Mouse (Mus musculus) heart, postnatal 14 days (tissue): Measurements from ENCODE around the gene Tcerg1l. TPM values are rescaled to one million over a fixed set of nuclear protein-coding genes. Genes with fewer than 3 reads are reported as not detected.
A peak's percentile ranks its signal among the peaks of the same experiment; 100 is the strongest.

Experiments
- DNase-seq, 2 experiments: peaks; one replicate each; pipeline ENCODE4 v3.0.0; 2021 to 2022
- intact Hi-C: fragments of 180-260 bp; cut with DNase I; formaldehyde crosslinking; loops from one replicate; pipeline ENCODE4 v1.15.1; 2025
- total RNA-seq, 2 experiments: library from RNA; stranded (reverse); gene quantifications; 2 replicates each; pipeline ENCODE4 v1.2.3; 2021

Tcerg1l gene
- total RNA-seq, 2 experiments from 2014 or later = not detected

GRCm38 (mm10) chr7:138242229-138242628 lies 155.3 kb downstream of the Tcerg1l start:
- no peak for DNase-seq
- intact Hi-C loops = no loop called here

GRCm38 (mm10) chr7:138237708-138238225 lies 159.8 kb downstream of the Tcerg1l start:
- DNase-seq = no peak
- intact Hi-C loops = no loop called here

DNA sequence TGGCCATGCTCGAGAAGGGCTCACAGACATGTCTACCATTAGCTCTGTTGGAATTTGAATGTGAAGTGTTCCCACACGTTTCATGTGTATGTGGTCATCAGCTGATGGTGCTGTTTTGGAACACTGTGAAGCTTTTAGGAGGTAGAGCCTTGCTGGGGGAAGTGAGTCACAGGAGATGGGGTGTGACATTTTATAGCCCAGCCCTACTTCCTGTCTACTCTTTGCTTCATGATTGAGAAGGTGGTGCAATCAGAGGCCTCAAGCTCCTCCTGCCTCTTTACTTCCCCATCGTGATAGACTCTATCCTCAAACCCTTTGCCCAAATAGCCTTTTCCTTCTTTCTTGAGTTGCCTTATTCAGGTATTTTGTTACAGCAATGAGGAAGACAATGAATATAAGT lies 173.3 kb downstream of the Tcerg1l start:
- no peak for DNase-seq

DNA sequence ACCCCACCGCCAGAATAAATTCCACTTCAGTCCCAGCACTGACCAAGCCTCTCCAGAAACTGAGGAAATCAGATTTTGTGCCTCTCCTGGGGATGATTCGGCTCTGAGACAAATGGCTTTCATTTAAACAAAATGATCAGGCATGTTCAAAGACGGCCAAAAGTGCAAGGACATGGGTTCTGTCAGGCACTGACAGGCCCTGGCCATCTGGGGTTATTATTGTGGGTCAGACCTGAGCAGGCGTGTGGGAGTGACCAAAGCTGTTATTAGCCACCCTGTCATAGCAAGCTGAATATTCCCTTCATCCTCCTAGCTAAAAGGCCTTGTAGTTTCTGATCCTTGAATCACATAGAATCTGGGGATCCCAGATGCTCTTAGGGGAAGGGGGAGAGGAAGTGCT lies 174.6 kb downstream of the Tcerg1l start:
- intact Hi-C loops = no loop called here
- DNase-seq = no peak

More for the DNA sequence above, 173.3 kb downstream of the Tcerg1l start:
- intact Hi-C loops = no loop called here

GRCm38 (mm10) chr7:138217556-138218098 lies 179.9 kb downstream of the Tcerg1l start:
- DNase-seq = no peak
- intact Hi-C loops = no loop called here

GRCm38 (mm10) chr7:138215177-138215830 lies 182.2 kb downstream of the Tcerg1l start:
- DNase-seq = no peak

GRCm38 (mm10) chr7:138214710-138215109 lies 182.8 kb downstream of the Tcerg1l start:
- intact Hi-C loops = no loop called here
- no peak for DNase-seq

More at GRCm38 (mm10) chr7:138215177-138215830, 182.2 kb downstream of the Tcerg1l start:
- intact Hi-C loops = no loop called here

DNA sequence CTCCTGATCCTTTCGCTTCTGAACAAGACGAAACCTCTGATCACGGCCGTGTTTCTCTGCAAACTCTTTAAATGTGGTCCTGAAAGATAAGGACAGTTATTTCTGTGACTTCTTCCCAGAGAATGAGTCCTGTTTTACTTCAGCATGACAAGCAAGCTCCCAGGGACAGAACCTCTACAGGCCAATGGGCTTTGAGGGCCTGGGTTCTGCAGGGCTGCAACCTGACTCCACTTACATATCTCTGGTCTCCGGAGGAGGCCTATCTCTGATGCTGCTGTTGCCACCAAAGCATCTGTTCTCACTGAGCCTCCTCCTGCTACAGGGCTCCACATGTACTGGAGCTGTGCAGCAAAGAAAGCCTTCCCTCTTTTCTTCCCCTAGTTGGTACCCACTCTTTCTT lies 187.8 kb downstream of the Tcerg1l start:
- DNase-seq = no peak
- intact Hi-C loops = no loop called here

DNA sequence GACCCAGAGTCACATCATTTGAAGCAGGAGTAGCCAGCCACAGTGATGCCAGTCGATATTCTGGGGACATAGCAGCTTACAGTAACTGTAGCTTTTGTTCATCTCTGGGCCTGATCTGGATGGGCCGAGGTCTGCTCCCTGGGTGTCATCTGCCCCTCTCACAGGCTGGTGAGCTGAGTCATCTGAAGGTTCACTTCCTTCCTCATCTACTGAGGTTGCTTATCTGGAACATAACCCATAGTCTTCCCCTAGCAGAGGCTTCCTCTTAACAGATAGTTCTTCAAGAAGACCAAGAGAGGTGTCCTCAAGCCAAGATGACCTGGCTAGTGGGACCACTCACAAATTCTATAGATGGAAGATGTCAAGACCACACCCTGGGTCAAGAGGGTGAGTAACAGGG lies 192.4 kb downstream of the Tcerg1l start:
- intact Hi-C loops = no loop called here
- no peak for DNase-seq

DNA sequence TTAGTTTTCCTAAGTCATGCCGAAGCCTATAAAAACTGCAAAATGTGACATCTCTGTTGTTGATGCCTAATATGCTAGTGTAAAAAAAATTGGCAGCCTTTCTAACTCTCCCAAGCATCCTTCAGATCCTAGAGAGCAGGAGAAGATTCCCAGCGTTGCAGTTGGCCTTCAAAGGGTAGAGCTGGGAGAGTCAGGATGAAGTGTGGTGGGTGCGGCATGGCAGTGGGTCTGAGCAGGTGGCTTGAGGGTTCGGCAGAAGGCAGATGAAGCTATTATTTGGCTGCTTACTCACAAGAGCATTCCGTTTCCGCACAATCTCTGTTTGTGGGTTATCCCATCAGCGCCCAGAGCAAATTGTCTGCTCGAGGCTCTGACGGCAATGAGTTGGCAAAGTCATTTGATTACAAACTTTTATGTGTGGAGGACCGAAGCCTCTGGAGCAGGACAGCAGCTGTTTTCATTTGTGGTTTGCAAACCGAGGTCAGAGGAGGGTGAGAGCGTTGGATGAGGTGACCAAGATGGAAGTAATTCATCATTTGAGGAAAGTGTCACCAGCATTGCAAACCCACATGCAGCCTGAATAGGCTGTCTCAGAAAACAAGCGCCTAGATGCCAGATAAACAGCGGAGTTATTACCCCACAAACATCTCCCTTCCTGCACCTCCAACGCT lies 195.2 kb downstream of the Tcerg1l start:
- DNase-seq = no peak
- intact Hi-C loops = no loop called here

DNA sequence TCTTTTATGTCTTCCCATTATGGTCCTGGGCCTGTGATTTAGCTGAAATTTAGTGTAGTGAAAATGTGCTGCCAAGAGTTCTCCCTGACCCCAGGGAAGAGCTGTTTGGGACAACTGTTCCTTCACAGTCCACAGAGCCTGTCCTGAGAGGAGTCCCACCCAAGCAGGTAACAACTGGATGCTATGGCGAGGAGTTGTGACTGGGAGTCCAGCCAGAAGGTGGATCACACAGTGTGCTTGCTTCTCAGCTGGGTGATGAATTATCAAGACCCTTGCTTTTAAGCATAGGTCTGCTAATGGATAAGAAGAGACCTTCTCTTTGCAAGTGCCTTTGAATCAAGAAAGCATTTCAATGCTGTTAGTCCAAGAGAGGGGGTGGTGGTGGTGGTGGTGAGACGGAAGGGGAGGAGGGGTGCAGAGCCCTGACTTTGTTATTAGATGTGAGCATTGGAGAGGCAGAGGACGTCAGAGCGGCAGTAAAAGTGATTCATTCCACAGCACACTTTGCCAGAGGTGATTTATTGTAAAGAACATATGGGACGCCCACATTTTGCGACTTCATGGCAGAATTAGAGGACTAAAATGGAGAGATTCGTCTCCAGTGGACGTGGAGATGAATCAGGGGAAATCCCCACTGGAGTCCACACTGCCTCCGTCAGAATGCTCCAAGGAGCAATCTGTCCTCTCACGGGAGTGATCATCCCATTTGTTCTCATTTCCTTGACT lies 198.0 kb downstream of the Tcerg1l start:
- no peak for DNase-seq
- intact Hi-C loops = no loop called here

- intact Hi-C loops = no loop called here
- DNase-seq = no peak
Measured at GRCm38 (mm10) chr7:138196139-138196538, 201.4 kb downstream of the Tcerg1l start.

GRCm38 (mm10) chr7:138184197-138184596 lies 213.3 kb downstream of the Tcerg1l start:
- DNase-seq = no peak
- intact Hi-C loops = no loop called here

DNA sequence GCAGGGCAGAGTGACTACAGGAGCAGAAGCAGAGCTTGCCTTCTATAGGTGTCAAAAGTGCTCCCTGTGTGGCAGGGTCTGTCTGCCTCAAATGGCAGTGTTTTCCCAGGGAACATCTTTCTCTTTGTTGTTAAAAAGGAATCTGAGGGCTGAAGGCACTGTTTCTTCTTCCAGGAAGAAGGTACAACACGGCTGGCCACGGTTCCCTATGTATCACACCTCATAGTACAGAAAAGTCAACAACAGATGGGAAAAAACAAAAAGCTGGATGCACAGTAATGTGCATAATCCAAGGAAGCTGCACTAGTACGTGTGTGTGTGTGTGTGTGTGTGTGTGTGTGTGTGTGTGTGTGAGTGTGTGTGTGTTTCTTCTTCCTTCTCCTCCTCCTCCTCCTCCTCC lies 215.3 kb downstream of the Tcerg1l start:
- intact Hi-C loops = no loop called here
- DNase-seq = no peak

- intact Hi-C loops = no loop called here
Measured at GRCm38 (mm10) chr7:138178617-138179016, 218.9 kb downstream of the Tcerg1l start.

DNA sequence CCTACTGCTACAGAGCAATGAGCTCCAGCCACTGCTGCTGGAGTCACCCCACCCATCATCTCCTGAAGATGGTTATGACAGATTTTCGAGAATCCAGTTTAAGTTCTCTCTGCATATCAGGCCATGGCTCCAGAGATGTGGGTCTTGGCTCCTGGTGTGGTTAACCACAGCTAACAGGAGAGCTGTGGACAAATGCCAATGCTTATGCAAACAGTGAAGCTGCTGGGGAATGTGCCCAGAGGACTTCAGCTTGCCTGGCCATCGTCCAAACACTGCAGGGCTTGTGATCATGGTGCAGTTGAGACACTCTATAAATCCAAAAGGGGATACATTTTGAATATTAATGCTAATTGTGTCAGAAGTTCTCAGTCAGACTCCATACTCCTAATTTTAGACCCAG lies 221.5 kb downstream of the Tcerg1l start:
- peak; percentile 37 to 62 for DNase-seq
- intact Hi-C loops = no loop called here

More at GRCm38 (mm10) chr7:138178617-138179016, 218.9 kb downstream of the Tcerg1l start:
- DNase-seq = no peak

DNA sequence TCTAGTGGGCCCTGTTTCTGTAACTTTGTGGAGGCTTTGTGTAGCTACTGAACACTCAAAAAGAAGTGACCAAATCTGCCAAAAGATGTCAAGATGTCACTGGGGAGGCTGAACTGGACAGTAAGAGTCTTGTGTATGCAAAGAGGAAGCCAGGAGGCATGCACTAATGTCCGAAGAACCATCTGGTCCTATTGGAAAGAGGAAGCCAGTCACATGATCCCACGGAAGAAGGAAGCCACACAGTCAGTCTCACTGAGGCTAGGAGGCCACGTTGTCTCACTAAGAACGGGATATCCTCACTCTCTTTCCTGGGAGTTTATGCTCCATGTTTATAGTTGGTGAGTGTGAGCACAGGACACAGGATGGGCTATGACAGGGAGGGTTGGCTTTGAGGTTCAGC lies 227.1 kb downstream of the Tcerg1l start:
- intact Hi-C loops = no loop called here
- DNase-seq = no peak
